Mouse (Mus musculus): ENCODE measurements around the gene Slc44a5. TPM values are rescaled to one million over a fixed set of nuclear protein-coding genes. Genes with fewer than 3 reads are reported as not detected.
"Not testable (repeated sequence)": the region's sequence is repeated elsewhere in the genome, so short reads cannot be mapped to it uniquely, and the experiment has no call there.

Gene Slc44a5
- polyA plus RNA-seq, 1 experiment from 2014 or later, result 0.97 TPM

DNA sequence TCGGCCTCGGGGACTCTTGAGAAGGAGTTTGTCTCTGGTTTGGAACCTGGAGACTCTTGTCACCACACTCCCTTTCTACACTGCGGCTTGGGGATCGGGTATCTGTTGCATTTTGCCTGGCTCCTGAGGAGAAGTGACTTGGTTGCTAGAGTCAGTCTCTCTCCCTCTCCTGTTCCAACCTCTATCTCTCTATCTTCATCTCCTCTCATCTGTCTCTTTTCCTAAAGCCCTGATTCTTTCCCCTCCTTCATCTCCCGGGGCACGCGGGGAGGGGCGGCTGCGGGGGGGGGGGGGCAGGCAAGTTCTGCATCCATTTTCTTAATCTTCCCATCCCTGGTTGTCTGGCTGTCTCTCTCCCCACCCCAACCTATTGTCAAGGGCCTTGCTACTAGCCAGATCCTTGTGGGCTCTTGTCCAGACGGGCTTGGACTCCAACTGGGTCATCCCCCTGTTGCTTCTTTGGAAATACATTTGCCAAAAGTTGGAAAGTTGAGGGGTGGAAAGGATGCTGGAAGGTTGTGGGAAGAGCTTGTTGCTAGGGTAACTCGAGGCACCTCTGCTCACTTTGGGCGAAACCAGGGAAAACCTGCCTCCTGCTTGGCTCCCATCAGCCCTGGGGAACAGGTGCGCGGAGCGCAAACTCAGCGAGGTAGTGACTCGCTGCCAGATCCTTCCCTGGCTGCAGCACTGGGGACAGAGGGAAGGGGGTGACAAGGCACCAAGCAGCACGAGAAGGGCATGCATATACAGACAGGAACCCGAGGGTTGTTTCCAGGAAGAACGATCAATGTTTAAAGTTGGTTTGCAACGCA is 919 bp downstream of the Slc44a5 start:
- Histone ChIP-seq H3K9me3 (no peaks in the 10 kb centered on the region), H3K36me3 (no peaks in the 10 kb centered on the region), H3K4me3 (replicated peaks) (peak overlapping the region; percentile 53), H3K27ac (no peak overlapping the region), H3K27me3 (replicated peaks) (peaks cover 25% of the 10 kb centered on the region), H3K4me2 (replicated peaks) (peak overlapping the region; percentile 98), H3K9ac (peak overlapping the region; percentile 54), H3K4me1 (replicated peaks) (peaks cover 12% of the 10 kb centered on the region)
- 0 out of 2 replicates have a peak, but pooled peaks have one; percentile 17 for ATAC-seq
- 10% methylated on average over 20 of the region's 21 CpGs for WGBS

DNA sequence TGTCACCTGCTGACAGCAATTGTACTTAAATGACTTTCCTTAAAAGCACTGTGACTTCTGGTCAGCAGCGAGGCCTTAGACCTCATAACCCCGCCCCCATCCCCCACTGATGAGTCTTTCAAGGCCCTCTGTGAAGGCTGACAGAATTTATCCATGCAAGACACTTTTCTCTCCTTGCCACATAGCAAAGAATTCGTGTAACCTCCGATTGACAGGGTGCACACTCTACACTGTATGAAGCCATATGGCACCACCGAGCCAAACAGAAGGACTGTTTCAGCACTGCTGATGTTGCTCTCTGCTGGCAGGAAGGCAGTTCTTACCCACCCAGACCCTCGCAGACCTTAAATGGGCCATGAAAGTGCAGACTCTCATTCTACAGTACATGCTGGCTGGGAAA is 1.8 kb downstream of the Slc44a5 start:
- Histone ChIP-seq H3K4me2 (replicated peaks) (no peak overlapping the region), H3K4me3 (replicated peaks) (no peak overlapping the region), H3K9ac (no peak overlapping the region), H3K4me1 (replicated peaks) (peaks cover 12% of the 10 kb centered on the region), H3K27me3 (replicated peaks) (peaks cover 25% of the 10 kb centered on the region), H3K36me3 (no peaks in the 10 kb centered on the region), H3K9me3 (no peaks in the 10 kb centered on the region), H3K27ac (no peak overlapping the region)
- 22% methylated on average over 6 of the region's 6 CpGs for WGBS
- ATAC-seq, result no peak

DNA sequence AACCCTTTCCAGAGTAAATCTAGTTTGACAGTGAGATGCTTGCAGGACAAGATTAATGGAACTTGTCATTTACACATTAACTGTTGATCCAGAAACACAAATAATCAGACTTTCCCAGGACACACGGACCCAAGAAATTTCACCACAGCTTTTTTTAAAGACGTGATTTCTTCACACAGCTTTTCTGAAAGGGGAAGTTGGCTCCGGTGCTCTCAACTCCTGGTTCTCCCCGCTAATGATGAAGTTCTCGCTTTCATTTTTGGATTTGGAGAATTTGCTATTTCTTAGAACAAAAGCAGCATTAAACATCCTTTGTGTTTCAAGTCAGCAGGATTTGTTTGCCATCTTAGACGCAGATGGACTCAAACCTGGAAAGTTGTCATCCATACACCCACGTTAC is 2.6 kb downstream of the Slc44a5 start:
- Histone ChIP-seq H3K27me3 (replicated peaks) (peaks cover 25% of the 10 kb centered on the region), H3K4me1 (replicated peaks) (peaks cover 12% of the 10 kb centered on the region), H3K27ac (no peak overlapping the region), H3K9ac (no peak overlapping the region), H3K4me3 (replicated peaks) (no peak overlapping the region), H3K4me2 (replicated peaks) (no peak overlapping the region), H3K9me3 (no peaks in the 10 kb centered on the region), H3K36me3 (no peaks in the 10 kb centered on the region)
- no peak for ATAC-seq
- 74% methylated on average over 7 of the region's 7 CpGs for WGBS

DNA sequence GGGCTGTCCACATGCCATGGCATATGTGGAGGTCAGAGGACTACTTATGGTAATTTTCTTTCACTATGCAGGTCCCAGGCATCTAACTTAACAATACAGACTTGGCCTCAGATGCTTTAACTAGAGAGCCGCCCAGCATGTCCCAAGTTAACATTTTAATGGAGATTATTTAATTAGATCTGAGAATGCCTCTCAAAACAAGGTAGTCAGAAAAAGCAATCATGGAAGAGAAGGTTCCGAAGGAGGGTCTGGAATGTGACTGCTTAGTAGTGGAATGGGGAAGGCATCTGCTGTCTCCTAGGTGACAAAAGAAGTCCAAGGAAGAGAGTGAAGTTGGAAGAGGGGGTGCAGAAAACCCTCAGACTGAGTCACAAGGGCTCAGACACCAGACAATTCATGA is 7.4 kb downstream of the Slc44a5 start:
- Histone ChIP-seq H3K9ac (no peak overlapping the region), H3K27me3 (replicated peaks) (no peaks in the 10 kb centered on the region), H3K4me3 (replicated peaks) (no peak overlapping the region), H3K4me1 (replicated peaks) (no peaks in the 10 kb centered on the region), H3K4me2 (replicated peaks) (no peak overlapping the region), H3K27ac (no peak overlapping the region), H3K36me3 (no peaks in the 10 kb centered on the region), H3K9me3 (no peaks in the 10 kb centered on the region)
- no peak for ATAC-seq
- WGBS, result 66% methylated on average over 2 of the region's 2 CpGs

DNA sequence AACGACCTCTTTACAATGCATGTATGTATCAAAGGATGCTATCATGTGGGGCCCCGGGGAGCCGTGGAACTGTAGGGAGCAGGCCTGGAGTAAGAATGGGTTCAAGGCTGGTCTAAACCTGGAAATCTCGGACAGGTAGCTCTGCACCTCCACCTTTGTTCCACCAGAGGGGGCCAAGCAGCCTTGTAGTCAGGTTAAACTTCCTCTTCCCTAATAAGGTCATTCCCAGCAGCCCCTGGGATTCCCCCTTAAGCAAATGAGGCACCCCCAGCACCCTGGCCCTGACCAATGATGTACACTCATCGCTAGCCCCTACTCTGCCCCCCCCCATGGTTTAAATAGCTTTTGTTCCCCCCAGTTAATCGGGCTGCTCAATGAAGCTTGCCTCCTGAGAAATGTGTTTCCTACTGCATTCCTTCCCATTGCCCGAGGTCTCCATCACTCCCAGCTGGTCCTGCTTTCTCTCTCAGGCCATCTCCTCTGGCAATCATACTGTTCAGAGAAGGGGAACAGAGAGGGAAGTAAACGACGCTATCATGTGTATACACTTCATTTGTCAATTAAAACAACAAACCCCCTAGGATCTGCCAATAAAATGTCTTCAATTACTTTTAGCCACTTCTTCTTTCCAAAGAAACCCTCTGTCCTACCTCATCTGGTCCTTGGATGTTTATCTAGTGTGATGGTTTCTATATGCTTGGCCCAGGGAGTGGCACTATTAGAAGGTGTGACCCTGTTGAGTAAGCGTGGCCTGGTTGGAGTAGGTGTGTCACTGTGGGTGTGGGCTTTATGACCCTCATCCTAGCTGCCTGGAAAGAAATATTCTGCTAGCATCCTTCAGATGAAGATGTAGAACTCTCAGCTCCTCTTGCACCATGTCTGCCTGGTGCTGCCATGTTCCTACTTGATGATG is 11.4 kb downstream of the Slc44a5 start:
- 47% methylated on average over 10 of the region's 10 CpGs for WGBS
- no peak overlapping the region for H3K27ac ChIP-seq
- no peak overlapping the region for H3K4me3 ChIP-seq (replicated peaks)
- no peaks in the 10 kb centered on the region for H3K36me3 ChIP-seq
- H3K4me2 ChIP-seq (replicated peaks), result no peak overlapping the region
- H3K4me1 ChIP-seq (replicated peaks), result no peaks in the 10 kb centered on the region
- H3K9ac ChIP-seq, result no peak overlapping the region
- ATAC-seq, result peak; percentile 59
- H3K9me3 ChIP-seq, result no peaks in the 10 kb centered on the region
- H3K27me3 ChIP-seq (replicated peaks), result no peaks in the 10 kb centered on the region

DNA sequence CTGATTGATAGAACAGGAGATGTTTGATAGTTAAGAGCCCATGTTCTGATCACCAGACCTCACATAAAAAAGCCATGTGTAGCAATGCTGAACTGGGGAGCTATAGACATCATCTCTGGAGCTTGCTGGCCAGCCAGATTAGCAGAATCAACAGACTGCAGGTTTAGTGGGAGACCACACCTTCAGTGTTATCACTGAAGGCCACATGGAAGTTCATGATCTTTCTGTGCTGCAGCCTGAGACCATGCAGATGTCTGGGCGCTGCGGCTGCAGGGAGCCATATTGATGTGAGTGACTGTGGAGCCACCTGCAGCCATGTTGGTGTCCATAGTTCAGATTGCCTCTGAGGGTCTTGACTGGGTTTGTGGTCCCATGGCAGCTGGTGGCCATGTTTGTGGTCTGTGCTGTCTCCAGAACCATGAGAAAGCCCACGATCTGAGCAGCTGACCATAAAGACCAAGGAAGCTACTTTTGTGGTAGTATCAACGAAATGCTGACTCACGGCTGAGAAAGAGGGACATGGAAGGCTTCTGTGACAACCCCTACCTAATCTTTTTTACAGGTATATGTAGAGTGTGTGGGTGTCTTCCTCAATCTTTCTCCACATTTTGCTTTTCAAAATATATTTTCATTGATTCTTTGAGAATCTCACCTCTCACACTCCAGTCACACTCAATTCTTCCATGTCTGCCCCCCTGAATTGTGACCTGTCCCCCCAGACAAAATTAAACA is 26.7 kb downstream of the Slc44a5 start:
- no peak overlapping the region for H3K4me2 ChIP-seq (replicated peaks)
- peak; percentile 28; the same call in 1 of the 2 replicates for ATAC-seq
- H3K4me1 ChIP-seq (replicated peaks), result no peaks in the 10 kb centered on the region
- H3K27me3 ChIP-seq (replicated peaks), result no peaks in the 10 kb centered on the region
- no peak overlapping the region for H3K27ac ChIP-seq
- H3K9me3 ChIP-seq, result no peaks in the 10 kb centered on the region
- no peak overlapping the region for H3K4me3 ChIP-seq (replicated peaks)
- H3K9ac ChIP-seq, result no peak overlapping the region
- no peaks in the 10 kb centered on the region for H3K36me3 ChIP-seq
- WGBS, result 90% methylated on average over 5 of the region's 5 CpGs

DNA sequence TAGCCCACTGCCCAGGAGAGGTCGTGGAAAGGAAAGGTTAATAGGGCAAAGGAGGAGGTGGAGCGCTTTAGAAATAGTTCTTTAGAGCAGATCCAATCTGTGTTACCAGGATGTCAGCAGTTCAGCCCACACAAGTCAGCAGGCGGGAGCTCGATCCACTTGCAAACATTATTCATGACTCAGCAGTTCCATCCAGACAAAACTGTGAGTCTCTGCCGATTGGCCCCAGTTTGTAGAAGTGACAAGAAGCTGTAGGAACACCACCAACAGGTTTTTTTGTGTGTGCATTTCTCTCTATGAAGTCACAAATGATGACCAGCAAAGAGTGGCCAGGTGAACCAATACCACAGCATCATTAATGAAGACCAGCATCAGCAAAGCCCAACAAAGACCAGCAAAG is 28.1 kb downstream of the Slc44a5 start:
- no peak overlapping the region for H3K4me3 ChIP-seq (replicated peaks)
- no peaks in the 10 kb centered on the region for H3K36me3 ChIP-seq
- no peaks in the 10 kb centered on the region for H3K9me3 ChIP-seq
- H3K27me3 ChIP-seq (replicated peaks), result no peaks in the 10 kb centered on the region
- WGBS, result 77% methylated on average over 5 of the region's 5 CpGs
- no peak overlapping the region for H3K27ac ChIP-seq
- no peak for ATAC-seq
- no peak overlapping the region for H3K4me2 ChIP-seq (replicated peaks)
- no peaks in the 10 kb centered on the region for H3K4me1 ChIP-seq (replicated peaks)
- H3K9ac ChIP-seq, result no peak overlapping the region

DNA sequence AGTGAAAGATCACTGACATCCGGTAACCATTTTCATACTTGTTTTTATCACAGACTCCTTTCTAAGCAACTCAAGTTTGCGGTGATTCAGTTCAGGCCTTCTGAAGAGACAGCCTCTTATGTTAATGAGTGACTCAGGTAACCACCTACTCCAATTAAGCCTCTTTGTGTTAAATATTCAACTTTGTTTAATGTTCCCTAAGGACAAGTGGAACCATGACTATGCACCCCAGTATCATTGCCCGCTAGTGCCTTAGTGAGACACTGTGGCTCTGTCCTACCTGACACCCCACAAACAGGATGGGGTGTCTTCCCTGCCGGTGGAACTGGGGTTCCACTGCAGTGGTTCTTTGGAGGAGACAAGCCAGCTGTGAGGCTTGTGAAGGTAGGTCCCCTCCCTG is 73.6 kb downstream of the Slc44a5 start:
- H3K27me3 ChIP-seq (replicated peaks), result no peaks in the 10 kb centered on the region
- WGBS, result 85% methylated on average over 4 of the region's 4 CpGs

DNA sequence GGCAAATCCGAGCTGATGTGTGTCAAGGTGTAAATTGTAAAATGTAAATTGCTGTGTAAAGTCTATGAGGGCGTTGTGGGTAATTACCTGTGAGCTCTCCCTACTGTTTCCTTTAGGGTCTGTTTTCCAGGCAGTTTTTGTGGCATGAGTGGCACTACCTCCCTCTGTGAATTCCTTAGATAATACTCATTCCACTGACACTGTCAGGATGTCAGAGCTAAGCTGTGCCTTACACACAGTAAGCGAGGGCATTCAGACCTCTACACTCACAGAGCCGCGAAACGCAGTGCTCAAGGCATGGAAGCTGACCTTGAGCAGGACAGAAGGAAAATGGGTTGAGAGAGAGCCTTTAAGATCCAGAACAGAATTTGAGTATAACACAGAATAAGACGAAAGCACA is 80.1 kb downstream of the Slc44a5 start:
- no peak overlapping the region for H3K4me3 ChIP-seq (replicated peaks)
- H3K27ac ChIP-seq, result no peak overlapping the region
- no peaks in the 10 kb centered on the region for H3K36me3 ChIP-seq
- no peaks in the 10 kb centered on the region for H3K27me3 ChIP-seq (replicated peaks)
- H3K9me3 ChIP-seq, result no peaks in the 10 kb centered on the region
- H3K9ac ChIP-seq, result no peak overlapping the region
- H3K4me1 ChIP-seq (replicated peaks), result no peaks in the 10 kb centered on the region
- no peak for ATAC-seq
- WGBS, result 64% methylated on average over 7 of the region's 7 CpGs
- H3K4me2 ChIP-seq (replicated peaks), result no peak overlapping the region

More for the DNA sequence above, 73.6 kb downstream of the Slc44a5 start:
- Histone ChIP-seq H3K4me1 (replicated peaks) (no peaks in the 10 kb centered on the region), H3K27ac (no peak overlapping the region), H3K36me3 (no peaks in the 10 kb centered on the region), H3K9ac (no peak overlapping the region), H3K4me2 (replicated peaks) (no peak overlapping the region), H3K9me3 (no peaks in the 10 kb centered on the region), H3K4me3 (replicated peaks) (no peak overlapping the region)
- no peak for ATAC-seq

DNA sequence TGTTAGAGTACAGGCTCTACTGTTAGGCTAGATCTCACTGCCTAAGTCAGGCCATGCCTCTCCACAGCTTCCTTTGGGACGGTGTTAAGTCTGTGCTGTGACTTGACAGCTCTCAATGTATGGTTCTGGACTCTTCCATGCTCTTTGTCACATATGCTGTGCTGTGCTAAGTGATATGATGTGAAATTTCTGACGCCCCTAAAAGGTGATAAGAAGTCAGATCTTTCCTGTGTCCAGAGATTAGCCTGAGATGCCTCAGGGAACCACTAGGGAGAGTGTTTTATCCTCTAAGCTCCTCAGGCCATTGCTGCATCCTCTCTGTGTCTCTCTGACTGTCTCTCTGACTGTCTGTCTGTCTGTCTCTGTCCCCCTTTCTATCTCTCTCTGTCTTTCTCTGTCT is 84.2 kb downstream of the Slc44a5 start:
- WGBS, result 88% methylated on average over 2 of the region's 2 CpGs
- no peak overlapping the region for H3K9ac ChIP-seq
- H3K4me2 ChIP-seq (replicated peaks), result no peak overlapping the region
- no peaks in the 10 kb centered on the region for H3K9me3 ChIP-seq
- H3K4me1 ChIP-seq (replicated peaks), result no peaks in the 10 kb centered on the region
- H3K27ac ChIP-seq, result no peak overlapping the region
- H3K36me3 ChIP-seq, result no peaks in the 10 kb centered on the region
- H3K27me3 ChIP-seq (replicated peaks), result no peaks in the 10 kb centered on the region
- no peak for ATAC-seq
- no peak overlapping the region for H3K4me3 ChIP-seq (replicated peaks)

DNA sequence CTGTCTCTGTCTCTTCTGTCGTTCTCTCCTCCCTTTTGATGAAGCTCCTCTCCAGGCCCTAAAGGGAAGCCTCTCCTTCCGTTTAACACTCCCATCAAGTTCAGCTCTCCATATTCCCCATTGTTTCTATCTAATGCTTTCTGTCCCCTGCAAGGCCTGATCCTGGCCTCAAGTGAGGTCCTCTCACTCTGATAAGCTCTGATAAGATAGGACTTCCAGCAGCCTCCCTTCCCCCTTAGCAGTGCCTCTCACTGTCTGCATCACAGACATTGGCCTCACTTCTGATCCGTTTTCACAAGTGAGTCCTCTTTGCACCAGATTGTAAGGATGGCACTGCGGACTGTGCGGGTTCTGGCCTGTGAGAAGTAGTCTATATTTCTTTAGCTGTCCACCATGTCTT is 85.0 kb downstream of the Slc44a5 start:
- Histone ChIP-seq H3K9ac (no peak overlapping the region), H3K4me2 (replicated peaks) (no peak overlapping the region), H3K27ac (no peak overlapping the region), H3K4me3 (replicated peaks) (no peak overlapping the region), H3K36me3 (no peaks in the 10 kb centered on the region), H3K27me3 (replicated peaks) (no peaks in the 10 kb centered on the region), H3K9me3 (no peaks in the 10 kb centered on the region), H3K4me1 (replicated peaks) (no peaks in the 10 kb centered on the region)
- 76% methylated on average over 5 of the region's 5 CpGs for WGBS
- ATAC-seq, result no peak

DNA sequence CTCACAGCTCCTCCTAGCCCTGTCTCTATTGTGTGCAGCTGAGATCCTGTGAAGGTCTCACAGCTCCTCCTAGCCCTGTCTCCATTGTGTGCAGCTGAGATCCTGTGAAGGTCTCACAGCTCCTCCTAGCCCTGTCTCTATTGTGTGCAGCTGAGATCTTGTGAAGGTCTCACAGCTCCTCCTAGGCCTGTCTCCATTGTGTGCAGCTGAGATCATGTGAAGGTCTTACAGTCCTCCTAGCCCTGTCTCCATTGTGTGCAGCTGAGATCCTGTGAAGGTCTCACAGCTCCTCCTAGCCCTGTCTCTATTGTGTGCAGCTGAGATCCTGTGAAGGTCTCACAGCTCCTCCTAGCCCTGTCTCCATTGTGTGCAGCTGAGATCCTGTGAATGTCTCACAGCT is 98.8 kb downstream of the Slc44a5 start:
- not testable (repeated sequence) for H3K4me2 ChIP-seq (replicated peaks); H3K9ac ChIP-seq; H3K27me3 ChIP-seq (replicated peaks); ATAC-seq; H3K4me3 ChIP-seq (replicated peaks); H3K27ac ChIP-seq; H3K36me3 ChIP-seq; H3K4me1 ChIP-seq (replicated peaks); H3K9me3 ChIP-seq

Measured in intestine, embryonic 15.5 days (tissue).